Mouse (Mus musculus): Measurements from ENCODE around the gene Myog. TPM values are rescaled to one million over a fixed set of nuclear protein-coding genes. Genes with fewer than 3 reads are reported as not detected.

Myog gene
- total RNA-seq, 2 experiments from 2014 or later = not detected

Other genes starting within 250 kb of the Myog start
- 10 to 100 TPM; 17.0 to 18.1 TPM for gene Btg2, start 210.9 kb upstream of the Myog start, total RNA-seq (2021)
- under 1 TPM in 1 of 2 experiments, not detected in 1; 0.22 TPM for gene Chit1, start 178.7 kb upstream of the Myog start, total RNA-seq (2021)
- 10 to 100 TPM in 1 of 2 experiments, 1 to 10 TPM in 1; 7.3 to 10.8 TPM for gene Chil1, start 107.8 kb upstream of the Myog start, total RNA-seq (2021)
- gene Mybph, start 96.5 kb upstream of the Myog start, total RNA-seq (2021) = under 1 TPM; 0.17 to 0.19 TPM
- 100 to 1,000 TPM; 224 to 230 TPM for gene Adora1, start 54.6 kb upstream of the Myog start, total RNA-seq (2021)
- 10 to 100 TPM; 69.3 to 78.8 TPM for gene Ppfia4, start 42.9 kb downstream of the Myog start, total RNA-seq (2021)
- 10 to 100 TPM; 73.0 to 91.4 TPM for gene Tmem183a, start 72.0 kb downstream of the Myog start, total RNA-seq (2021)
- gene 4933406M09Rik, start 96.0 kb downstream of the Myog start, total RNA-seq (2021) = not detected
- 10 to 100 TPM; 28.7 to 33.2 TPM for gene Cyb5r1, start 115.6 kb downstream of the Myog start, total RNA-seq (2021)
- 10 to 100 TPM; 58.7 to 61.1 TPM for gene Adipor1, start 125.4 kb downstream of the Myog start, total RNA-seq (2021)
- 10 to 100 TPM; 40.2 to 43.8 TPM for gene Klhl12, start 165.5 kb downstream of the Myog start, total RNA-seq (2021)
- gene Rabif, start 204.7 kb downstream of the Myog start, total RNA-seq (2021) = 10 to 100 TPM; 23.6 to 28.2 TPM